Mouse (Mus musculus): ENCODE measurements around the gene Stab2. TPM values are rescaled to one million over a fixed set of nuclear protein-coding genes. Genes with fewer than 3 reads are reported as not detected.

Stab2 gene
- polyA plus RNA-seq, 2 experiments: 10.8 to 17.9 TPM

- TF ChIP-seq CTCF (IDR thresholded peaks at IDR 0.05; ENCODE audit: low read depth) (no peak), EP300 (IDR thresholded peaks at IDR 0.05; ENCODE audit: low read depth) (no peak)
- no peak overlapping the region for H3K9ac ChIP-seq (replicated peaks)
- H3K4me3 ChIP-seq (ENCODE audit: insufficient read depth in 1 of 2, low read depth in 2 of 2, low read length in 2 of 2): no peak overlapping the region
- no peaks in the 10 kb centered on the region for H3K9me3 ChIP-seq (ENCODE audit: control insufficient read depth, low read length)
- no peaks in the 10 kb centered on the region for H3K36me3 ChIP-seq (replicated peaks; ENCODE audit: control insufficient read depth, insufficient read depth, low read depth)
- ATAC-seq (ENCODE audit: insufficient read depth) (no peak), DNase-seq (ENCODE audit: low read depth in 3 of 3, low spot score in 3 of 3) (no peak)
- no peak overlapping the region for H3K4me2 ChIP-seq (ENCODE audit: low read depth)
- no peak overlapping the region for H3K27ac ChIP-seq
- 70% methylated on average over 4 of the region's 4 CpGs for whole genome bisulfite sequencing (ENCODE audit: insufficient replicate concordance)
- H3K27me3 ChIP-seq (ENCODE audit: control insufficient read depth, insufficient read depth, low read length): no peaks in the 10 kb centered on the region
- H3K4me1 ChIP-seq (replicated peaks; ENCODE audit: control insufficient read depth in 2 of 2, insufficient read depth in 2 of 2, low read length in 1 of 2): no peaks in the 10 kb centered on the region
Measured at GRCm38 (mm10) chr10:86940591-86940990, 67.2 kb downstream of the Stab2 start.

- TF ChIP-seq EP300 (IDR thresholded peaks at IDR 0.05; ENCODE audit: low read depth) (no peak), CTCF (IDR thresholded peaks at IDR 0.05; ENCODE audit: low read depth) (no peak)
- 45% methylated on average over 6 of the region's 6 CpGs for WGBS (ENCODE audit: insufficient replicate concordance)
- H3K9ac ChIP-seq (replicated peaks): no peak overlapping the region
- H3K27me3 ChIP-seq (ENCODE audit: control insufficient read depth, insufficient read depth, low read length): no peaks in the 10 kb centered on the region
- no peak overlapping the region for H3K4me3 ChIP-seq (ENCODE audit: insufficient read depth in 1 of 2, low read depth in 2 of 2, low read length in 2 of 2)
- H3K27ac ChIP-seq: no peak overlapping the region
- H3K4me1 ChIP-seq (replicated peaks; ENCODE audit: control insufficient read depth in 2 of 2, insufficient read depth in 2 of 2, low read length in 1 of 2): no peaks in the 10 kb centered on the region
- no peaks in the 10 kb centered on the region for H3K9me3 ChIP-seq (ENCODE audit: control insufficient read depth, low read length)
- H3K36me3 ChIP-seq (replicated peaks; ENCODE audit: control insufficient read depth, insufficient read depth, low read depth): no peaks in the 10 kb centered on the region
- DNase-seq (ENCODE audit: low read depth in 3 of 3, low spot score in 3 of 3) (no peak), ATAC-seq (ENCODE audit: insufficient read depth) (no peak)
- no peak overlapping the region for H3K4me2 ChIP-seq (ENCODE audit: low read depth)
Measured at GRCm38 (mm10) chr10:86934376-86934775, 73.4 kb downstream of the Stab2 start.

GRCm38 (mm10) chr10:86933906-86934305 lies 73.9 kb downstream of the Stab2 start:
- no peaks in the 10 kb centered on the region for H3K27me3 ChIP-seq (ENCODE audit: control insufficient read depth, insufficient read depth, low read length)
- no peaks in the 10 kb centered on the region for H3K36me3 ChIP-seq (replicated peaks; ENCODE audit: control insufficient read depth, insufficient read depth, low read depth)
- H3K4me1 ChIP-seq (replicated peaks; ENCODE audit: control insufficient read depth in 2 of 2, insufficient read depth in 2 of 2, low read length in 1 of 2): no peaks in the 10 kb centered on the region
- ATAC-seq (ENCODE audit: insufficient read depth) (no peak), DNase-seq (ENCODE audit: low read depth in 3 of 3, low spot score in 3 of 3) (no peak)
- no peak overlapping the region for H3K9ac ChIP-seq (replicated peaks)
- no peak overlapping the region for H3K4me2 ChIP-seq (ENCODE audit: low read depth)
- 46% methylated on average over 3 of the region's 3 CpGs for WGBS (ENCODE audit: insufficient replicate concordance)
- no peak overlapping the region for H3K4me3 ChIP-seq (ENCODE audit: insufficient read depth in 1 of 2, low read depth in 2 of 2, low read length in 2 of 2)
- no peak for TF ChIP-seq CTCF (IDR thresholded peaks at IDR 0.05; ENCODE audit: low read depth)
- H3K9me3 ChIP-seq (ENCODE audit: control insufficient read depth, low read length): no peaks in the 10 kb centered on the region
- no peak overlapping the region for H3K27ac ChIP-seq

GRCm38 (mm10) chr10:86933180-86933695 lies 74.6 kb downstream of the Stab2 start:
- ATAC-seq (ENCODE audit: insufficient read depth) (no peak), DNase-seq (ENCODE audit: low read depth in 3 of 3, low spot score in 3 of 3) (no peak)
- TF ChIP-seq EP300 (IDR thresholded peaks at IDR 0.05; ENCODE audit: low read depth): no peak
- TF ChIP-seq CTCF (IDR thresholded peaks at IDR 0.05; ENCODE audit: low read depth): no peak
- no peak overlapping the region for H3K4me2 ChIP-seq (ENCODE audit: low read depth)
- no peaks in the 10 kb centered on the region for H3K9me3 ChIP-seq (ENCODE audit: control insufficient read depth, low read length)
- H3K4me3 ChIP-seq (ENCODE audit: insufficient read depth in 1 of 2, low read depth in 2 of 2, low read length in 2 of 2): no peak overlapping the region
- no peaks in the 10 kb centered on the region for H3K4me1 ChIP-seq (replicated peaks; ENCODE audit: control insufficient read depth in 2 of 2, insufficient read depth in 2 of 2, low read length in 1 of 2)
- H3K9ac ChIP-seq (replicated peaks): no peak overlapping the region
- H3K36me3 ChIP-seq (replicated peaks; ENCODE audit: control insufficient read depth, insufficient read depth, low read depth): no peaks in the 10 kb centered on the region
- 53% methylated on average over 9 of the region's 9 CpGs for WGBS (ENCODE audit: insufficient replicate concordance)
- no peaks in the 10 kb centered on the region for H3K27me3 ChIP-seq (ENCODE audit: control insufficient read depth, insufficient read depth, low read length)
- no peak overlapping the region for H3K27ac ChIP-seq

GRCm38 (mm10) chr10:86923602-86924001 lies 84.2 kb downstream of the Stab2 start:
- Histone ChIP-seq H3K4me2 (ENCODE audit: low read depth) (no peak overlapping the region), H3K9ac (replicated peaks) (no peak overlapping the region), H3K36me3 (replicated peaks; ENCODE audit: control insufficient read depth, insufficient read depth, low read depth) (no peaks in the 10 kb centered on the region), H3K27me3 (ENCODE audit: control insufficient read depth, insufficient read depth, low read length) (no peaks in the 10 kb centered on the region), H3K27ac (no peak overlapping the region), H3K4me3 (ENCODE audit: insufficient read depth in 1 of 2, low read depth in 2 of 2, low read length in 2 of 2) (no peak overlapping the region), H3K9me3 (ENCODE audit: control insufficient read depth, low read length) (no peaks in the 10 kb centered on the region), H3K4me1 (replicated peaks; ENCODE audit: control insufficient read depth in 2 of 2, insufficient read depth in 2 of 2, low read length in 1 of 2) (no peaks in the 10 kb centered on the region)
- no peak for ATAC-seq (ENCODE audit: insufficient read depth)
- no peak for TF ChIP-seq CTCF (IDR thresholded peaks at IDR 0.05; ENCODE audit: low read depth)
- no peak for TF ChIP-seq EP300 (IDR thresholded peaks at IDR 0.05; ENCODE audit: low read depth)
- no peak for DNase-seq (ENCODE audit: low read depth in 3 of 3, low spot score in 3 of 3)
- 61% methylated on average over 1 of the region's 1 CpGs for WGBS (ENCODE audit: insufficient replicate concordance)
